Mouse (Mus musculus) liver, embryonic 11.5 days (tissue): Measurements from ENCODE around the gene Hypk. TPM values are rescaled to one million over a fixed set of nuclear protein-coding genes. Genes with fewer than 3 reads are reported as not detected.
A peak's percentile ranks its signal among the peaks of the same experiment; 100 is the strongest.
"Not testable (repeated sequence)": the region's sequence is repeated elsewhere in the genome, so short reads cannot be mapped to it uniquely, and the experiment has no call there.

Source experiments
- ATAC-seq: fragments of 200-750 bp; cut with Nextera tagmentation; replicated peaks from 2 replicates; pipeline ENCODE4 v1.8.0; 2017; ENCODE audit warnings: moderate number of reproducible peaks, mild to moderate bottlenecking, moderate TSS enrichment, moderate library complexity; ENCODE audit not compliant: low FRiP score
- DNase-seq: peaks from one replicate; pipeline ENCODE4 v3.0.0-alpha.2; 2017; ENCODE audit warnings: low spot score
- H3K27ac ChIP-seq: fragments of 300-500 bp; sonication (generic); 2 replicates; pipeline ENCODE4 v1.5.1; 2014; ENCODE audit warnings: mild to moderate bottlenecking, low read depth, low read length, control low read depth
- H3K27me3 ChIP-seq: fragments of 300-500 bp; sonication (generic); replicated peaks from 2 replicates; pipeline ENCODE4 v1.6.1; 2014; ENCODE audit warnings: low read length, mixed read lengths; ENCODE audit not compliant: control insufficient read depth, insufficient read depth
- H3K36me3 ChIP-seq: fragments of 300-500 bp; sonication (generic); 2 replicates; pipeline ENCODE4 v1.6.1; 2014; ENCODE audit warnings: mild to moderate bottlenecking, low read length, moderate library complexity, mixed read lengths; ENCODE audit not compliant: control insufficient read depth, insufficient read depth
- H3K4me1 ChIP-seq: fragments of 300-500 bp; sonication (generic); replicated peaks from 2 replicates; pipeline ENCODE4 v1.6.1; 2014; ENCODE audit warnings: low read length, mixed read lengths; ENCODE audit not compliant: control insufficient read depth, insufficient read depth
- H3K4me2 ChIP-seq: fragments of 300-500 bp; sonication (generic); 2 replicates; pipeline ENCODE4 v1.6.1; 2014; ENCODE audit warnings: mild to moderate bottlenecking, control low read depth, moderate library complexity
- H3K4me3 ChIP-seq: fragments of 300-500 bp; sonication (generic); 2 replicates; pipeline ENCODE4 v1.5.1; 2014; ENCODE audit warnings: low read depth, low read length, control low read depth
- H3K9ac ChIP-seq: fragments of 300-500 bp; sonication (generic); 2 replicates; pipeline ENCODE4 v1.6.1; 2014; ENCODE audit warnings: low read depth, low read length, control low read depth
- H3K9me3 ChIP-seq: fragments of 300-500 bp; sonication (generic); 2 replicates; pipeline ENCODE4 v1.6.1; 2016; ENCODE audit warnings: low read length, inconsistent platforms, mixed read lengths; ENCODE audit not compliant: control insufficient read depth
- WGBS: fragments of 180-500 bp; shearing (Covaris S2); extraction: QIAGEN DNeasy Blood & Tissue Kit; methylation state at CpG from one replicate; pipeline ENCODE4 v1.1.7; 2014; 5-methylcytosine and 5-hydroxymethylcytosine counted together
- polyA plus RNA-seq: library from polyadenylated mRNA; unstranded; fragments of >200 nt; fragmentation: Nextera tagmentation; extraction: Ambion mirVana; gene quantifications from 2 replicates; pipeline ENCODE4 v1.2.1, GENCODE M21; 2014

Gene Hypk
- polyA plus RNA-seq, 1 experiment from 2014 or later: 146 TPM

DNA sequence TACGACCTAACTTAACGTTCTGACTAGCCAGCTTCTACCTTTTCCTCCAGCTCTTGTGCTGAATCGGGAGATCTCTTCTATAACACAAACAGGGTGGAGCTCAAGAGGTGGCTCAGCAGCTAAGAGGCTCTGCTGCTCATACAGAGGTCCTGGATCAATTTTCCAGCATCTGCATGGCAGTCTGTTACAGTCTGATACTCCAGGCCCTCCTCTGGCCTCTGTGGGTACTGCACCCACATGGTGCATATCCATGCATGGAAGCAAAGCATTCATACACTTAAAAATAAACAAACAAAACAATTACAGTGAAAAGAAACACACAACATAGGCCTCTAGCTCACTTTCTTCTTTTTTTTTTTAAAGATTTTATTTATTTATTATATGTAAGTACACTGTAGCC, 19.7 kb downstream of the Hypk start:
- not testable (repeated sequence) for H3K27ac ChIP-seq, H3K9ac ChIP-seq, ATAC-seq, DNase-seq, H3K4me1 ChIP-seq, H3K9me3 ChIP-seq, H3K4me3 ChIP-seq, H3K4me2 ChIP-seq, H3K27me3 ChIP-seq, H3K36me3 ChIP-seq
- 95% methylated on average over 3 of the region's 3 CpGs for WGBS

DNA sequence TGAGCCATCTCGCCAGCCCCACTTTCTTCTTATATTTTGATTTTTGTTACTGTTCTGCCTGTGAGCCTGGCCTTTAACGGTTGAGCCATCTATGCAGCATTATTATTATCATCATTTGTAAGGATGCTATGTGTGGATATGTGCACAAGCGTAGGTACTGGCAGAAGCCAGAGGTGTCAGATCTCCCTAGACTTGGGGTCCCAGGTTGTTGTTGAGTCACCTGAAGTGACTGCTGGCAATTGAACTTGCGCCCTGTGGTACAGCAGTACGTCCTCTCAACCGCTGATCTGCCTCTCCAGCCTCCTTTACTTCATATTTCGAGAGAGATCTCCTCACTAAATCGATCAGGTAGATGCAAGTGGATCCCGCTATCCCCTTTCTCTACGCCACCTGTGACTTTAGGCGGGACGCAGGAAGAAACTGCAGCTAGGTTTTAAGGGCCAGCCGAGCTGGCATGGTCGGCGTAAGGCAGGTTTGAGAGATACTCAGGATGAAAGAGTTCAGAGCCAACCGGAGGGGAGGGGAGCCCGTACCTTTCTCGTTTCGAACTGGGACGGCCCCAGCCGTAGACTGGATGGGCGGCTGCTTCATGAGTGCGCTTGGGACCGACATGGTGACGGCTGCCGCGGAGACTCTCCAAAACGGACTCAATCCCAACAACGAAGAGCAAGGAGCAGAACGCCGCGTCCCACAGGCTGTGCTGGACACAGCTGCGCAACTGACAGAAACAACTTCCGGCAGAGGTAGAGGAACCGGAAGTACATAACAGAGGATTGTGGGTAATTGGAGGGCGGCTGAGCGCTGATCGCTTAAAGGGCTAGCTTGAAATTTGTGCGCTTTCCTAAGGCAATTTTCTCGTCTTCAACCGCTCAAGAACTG, 20.4 kb downstream of the Hypk start, which contains the start of gene Mfap1b:
Mfap1b (minus strand) TSS at position 767 of the 879 bp plus-strand sequence.
- H3K27ac ChIP-seq: peak within 1 kb of the TSS; percentile 52
- WGBS: 4% methylated on average over 39 of the region's 41 CpGs
- not testable (repeated sequence) for H3K9me3 ChIP-seq, H3K4me1 ChIP-seq, H3K36me3 ChIP-seq, H3K27me3 ChIP-seq
- peak within 1 kb of the TSS; percentile 72 for H3K4me3 ChIP-seq
- peak; percentile 91 for ATAC-seq
- H3K9ac ChIP-seq: peak within 1 kb of the TSS; percentile 71
- H3K4me2 ChIP-seq: peak within 1 kb of the TSS; percentile 72
- DNase-seq: peak; percentile 71

DNA sequence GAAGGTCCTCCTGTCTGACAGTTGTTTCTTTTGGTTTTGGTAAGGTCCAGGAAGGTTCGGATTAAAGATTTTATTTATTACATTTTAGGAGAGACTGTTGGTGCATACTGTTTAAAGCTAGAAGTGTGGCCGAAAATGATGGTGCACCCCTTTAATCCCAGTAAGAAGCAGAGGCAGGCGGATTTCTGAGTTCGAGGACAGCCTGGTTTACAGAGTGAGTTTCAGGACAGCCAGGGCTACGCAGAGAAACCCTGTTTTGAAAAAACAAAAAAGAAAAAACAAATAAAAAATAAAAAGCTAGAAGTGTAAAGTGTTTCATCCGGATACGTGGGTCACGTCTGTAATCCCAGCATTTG, 21.1 kb downstream of the Hypk start:
- DNase-seq: no peak
- Histone ChIP-seq H3K4me3 (peak overlapping the region; percentile 72), H3K4me2 (peak overlapping the region; percentile 72), H3K4me1 (no peaks in the 10 kb centered on the region), H3K27me3 (no peaks in the 10 kb centered on the region), H3K9ac (peak overlapping the region; percentile 71), H3K9me3 (no peaks in the 10 kb centered on the region), H3K27ac (peak overlapping the region; percentile 52), H3K36me3 (no peaks in the 10 kb centered on the region)
- 23% methylated on average over 8 of the region's 8 CpGs for WGBS
- peak; percentile 49 for ATAC-seq

GRCm38 (mm10) chr2:121475306-121475705, 22.2 kb downstream of the Hypk start:
- ATAC-seq, H3K27ac ChIP-seq, H3K4me2 ChIP-seq, H3K27me3 ChIP-seq, H3K9ac ChIP-seq, H3K36me3 ChIP-seq, H3K4me1 ChIP-seq, H3K4me3 ChIP-seq, H3K9me3 ChIP-seq, DNase-seq: not testable (repeated sequence)
- 96% methylated on average over 2 of the region's 2 CpGs for WGBS

GRCm38 (mm10) chr2:121477491-121478266, 24.6 kb downstream of the Hypk start:
- WGBS: 82% methylated on average over 3 of the region's 3 CpGs
- Histone ChIP-seq H3K27ac (no peak overlapping the region), H3K27me3 (no peaks in the 10 kb centered on the region), H3K4me2 (no peak overlapping the region), H3K9me3 (no peaks in the 10 kb centered on the region), H3K36me3 (no peaks in the 10 kb centered on the region), H3K4me1 (no peaks in the 10 kb centered on the region), H3K9ac (no peak overlapping the region), H3K4me3 (no peak overlapping the region)
- DNase-seq (no peak), ATAC-seq (no peak)

- no peak overlapping the region for H3K4me2 ChIP-seq
- H3K36me3 ChIP-seq: no peaks in the 10 kb centered on the region
- no peak overlapping the region for H3K4me3 ChIP-seq
- H3K9me3 ChIP-seq: no peaks in the 10 kb centered on the region
- ATAC-seq (no peak; the same call in 1 of the 2 replicates), DNase-seq (no peak)
- no peak overlapping the region for H3K9ac ChIP-seq
- no peak overlapping the region for H3K27ac ChIP-seq
- no peaks in the 10 kb centered on the region for H3K27me3 ChIP-seq
- 48% methylated on average over 3 of the region's 3 CpGs for WGBS
- no peaks in the 10 kb centered on the region for H3K4me1 ChIP-seq
Observed at GRCm38 (mm10) chr2:121480498-121480897, 27.4 kb downstream of the Hypk start.

GRCm38 (mm10) chr2:121480916-121481315, 27.8 kb downstream of the Hypk start:
- not testable (repeated sequence) for H3K4me1 ChIP-seq, H3K4me3 ChIP-seq, H3K27me3 ChIP-seq, H3K9me3 ChIP-seq, H3K36me3 ChIP-seq, H3K27ac ChIP-seq, H3K4me2 ChIP-seq, ATAC-seq, H3K9ac ChIP-seq, DNase-seq
- 83% methylated on average over 13 of the region's 13 CpGs for WGBS

DNA sequence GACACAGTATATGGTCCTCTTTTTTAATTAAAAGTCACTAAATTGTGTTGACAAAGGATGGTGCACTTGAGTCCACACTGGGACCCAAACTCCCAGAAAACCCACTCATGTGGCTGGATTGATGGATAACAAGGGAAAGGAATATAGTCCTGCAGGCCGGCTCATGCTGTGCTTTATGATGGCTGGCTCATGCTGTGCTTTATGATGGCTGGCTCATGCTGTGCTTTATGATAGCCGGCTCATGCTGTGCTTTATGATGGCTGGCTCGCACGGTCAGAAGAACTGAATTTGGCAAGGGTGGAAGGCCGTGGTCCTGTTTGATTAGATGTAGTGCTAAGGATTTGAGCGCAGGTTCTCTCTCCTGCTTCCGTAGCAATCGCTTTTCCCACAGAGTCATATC, 30.5 kb downstream of the Hypk start:
- Histone ChIP-seq H3K4me1 (no peaks in the 10 kb centered on the region), H3K9ac (no peak overlapping the region), H3K4me3 (no peak overlapping the region), H3K27ac (no peak overlapping the region), H3K36me3 (no peaks in the 10 kb centered on the region), H3K4me2 (no peak overlapping the region), H3K27me3 (no peaks in the 10 kb centered on the region), H3K9me3 (no peaks in the 10 kb centered on the region)
- DNase-seq (no peak), ATAC-seq (no peak)
- 76% methylated on average over 8 of the region's 8 CpGs for WGBS
